Mouse (Mus musculus) urinary bladder, postnatal 14 days (tissue): ENCODE measurements around the gene Fcgr3.

Experiments used
- DNase-seq: peaks from one replicate; pipeline ENCODE4 v3.0.0; 2021; ENCODE audit warnings: low spot score

The Fcgr3 gene

GRCm38 (mm10) chr1:171050774-171051173 is 14.0 kb downstream of the Fcgr3 start:
- no peak for DNase-seq

GRCm38 (mm10) chr1:171049263-171049662 is 15.5 kb downstream of the Fcgr3 start:
- no peak for DNase-seq

GRCm38 (mm10) chr1:171046501-171046900 is 18.2 kb downstream of the Fcgr3 start:
- DNase-seq = no peak

GRCm38 (mm10) chr1:171045079-171045465 is 19.7 kb downstream of the Fcgr3 start:
- no peak for DNase-seq

GRCm38 (mm10) chr1:171044365-171045078 is 20.2 kb downstream of the Fcgr3 start:
- peak; percentile 88 for DNase-seq

GRCm38 (mm10) chr1:171043594-171044153 is 21.1 kb downstream of the Fcgr3 start:
- no peak for DNase-seq

- no peak for DNase-seq
Measured at GRCm38 (mm10) chr1:171039880-171040279, 24.9 kb downstream of the Fcgr3 start.

- DNase-seq = no peak
Measured at GRCm38 (mm10) chr1:171039135-171039534, 25.6 kb downstream of the Fcgr3 start.

GRCm38 (mm10) chr1:171037861-171038721 is 26.6 kb downstream of the Fcgr3 start:
- DNase-seq = peak; percentile 84

GRCm38 (mm10) chr1:171036550-171037324 is 28.0 kb downstream of the Fcgr3 start:
- DNase-seq = peak; percentile 62

- DNase-seq = no peak
Measured at GRCm38 (mm10) chr1:171035611-171036010, 29.1 kb downstream of the Fcgr3 start.

- DNase-seq = no peak
Measured at GRCm38 (mm10) chr1:171034201-171034600, 30.5 kb downstream of the Fcgr3 start.

GRCm38 (mm10) chr1:171033756-171034155 is 31.0 kb downstream of the Fcgr3 start:
- peak; percentile 83 for DNase-seq

GRCm38 (mm10) chr1:171033196-171033595 is 31.5 kb downstream of the Fcgr3 start:
- no peak for DNase-seq

- no peak for DNase-seq
Measured at GRCm38 (mm10) chr1:171032691-171033090, 32.0 kb downstream of the Fcgr3 start.

- DNase-seq = no peak
Measured at GRCm38 (mm10) chr1:171031752-171032151, 33.0 kb downstream of the Fcgr3 start.

- DNase-seq = no peak
Measured at GRCm38 (mm10) chr1:171019311-171019950, 45.3 kb downstream of the Fcgr3 start.

- DNase-seq = no peak
Measured at GRCm38 (mm10) chr1:171018737-171019136, 46.0 kb downstream of the Fcgr3 start, which contains the start of gene Fcgr4. Gene Fcgr4, plus strand, starts transcription at chr1:171018920.

- DNase-seq = no peak
Measured at GRCm38 (mm10) chr1:171017468-171018158, 47.1 kb downstream of the Fcgr3 start.

GRCm38 (mm10) chr1:171016676-171017356 is 47.9 kb downstream of the Fcgr3 start:
- no peak for DNase-seq
